Mouse (Mus musculus) embryonic stem cell, embryonic (primary cell): ENCODE measurements at regions not wholly inside any gene's neighbourhood (a gene's known extent, or its start where the extent isn't known, plus 50 kb on each side); places are given as distances from the start of the nearest gene placed in this dataset.

Source experiments
- CTCF ChIA-PET, 4 experiments: fragments of 300-600 bp in 2 of 4; fragments of 350-600 bp in 2 of 4; sonication (Branson Sonifier 250); formaldehyde crosslinking; loops; one replicate each; lab custom pipeline; 2022; ENCODE audit warnings: inconsistent platforms in 2 of 4; lab: Charles Lee
- POLR2A ChIA-PET, 4 experiments: fragments of 300-600 bp in 2 of 4; fragments of 350-600 bp in 2 of 4; sonication (Branson Sonifier 250); formaldehyde crosslinking; loops; one replicate each; lab custom pipeline; 2022; ENCODE audit warnings: antibody characterized with exemption in 4 of 4, inconsistent platforms in 1 of 4; lab: Charles Lee

DNA sequence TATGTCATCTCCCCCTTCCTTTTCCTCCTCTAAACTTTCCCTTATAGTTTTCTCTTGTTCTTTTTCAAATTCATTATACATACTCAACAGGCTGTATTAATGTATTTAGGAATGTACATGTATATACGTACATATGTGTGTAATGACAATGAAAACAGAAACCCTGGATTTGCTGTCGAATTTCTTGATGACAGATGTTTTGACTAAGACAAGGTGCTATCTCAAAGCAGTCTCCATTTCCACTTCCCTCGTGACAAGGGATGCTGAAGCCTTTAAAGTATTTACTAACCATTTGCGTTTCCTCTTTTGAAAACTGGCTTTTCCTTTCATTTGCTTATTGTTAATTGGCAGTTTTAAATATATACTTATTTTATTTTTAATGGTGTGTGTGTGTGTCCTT is 171.3 kb upstream of the Nrip1 start:
- CTCF ChIA-PET: no interaction called here
- POLR2A ChIA-PET: interaction anchor here in 1 of 4 experiments (0.6 kb wide), 1 partner anchor 45 kb away, joined by 5 read pairs; no protein-coding TSS in a partner anchor

DNA sequence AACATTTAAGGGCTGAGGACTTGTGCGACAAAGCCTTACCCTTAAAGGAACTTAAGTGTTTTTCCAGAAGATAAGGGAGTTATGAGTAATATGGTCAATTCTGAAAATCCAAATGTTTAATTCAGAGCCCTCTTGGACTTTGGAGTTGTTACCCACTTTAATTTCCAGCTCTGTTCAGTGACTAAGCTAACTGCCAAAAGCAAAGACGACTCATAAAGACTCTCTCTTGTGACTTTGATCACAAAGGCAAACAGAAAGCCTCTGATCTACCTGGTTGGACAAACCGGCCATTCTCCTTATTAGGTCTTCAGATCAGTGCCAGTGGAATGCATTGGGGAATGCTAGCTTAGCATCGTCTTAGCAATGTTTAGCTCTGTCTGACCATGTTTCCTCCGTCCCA is 167.3 kb upstream of the Nrip1 start:
- CTCF ChIA-PET: no interaction called here
- POLR2A ChIA-PET: interaction anchor here in 2 of 4 experiments (0.7 to 2.0 kb wide), 7 partner anchors 9 to 1655 kb away, joined by 3 to 8 read pairs (median 4); no protein-coding TSS in a partner anchor

DNA sequence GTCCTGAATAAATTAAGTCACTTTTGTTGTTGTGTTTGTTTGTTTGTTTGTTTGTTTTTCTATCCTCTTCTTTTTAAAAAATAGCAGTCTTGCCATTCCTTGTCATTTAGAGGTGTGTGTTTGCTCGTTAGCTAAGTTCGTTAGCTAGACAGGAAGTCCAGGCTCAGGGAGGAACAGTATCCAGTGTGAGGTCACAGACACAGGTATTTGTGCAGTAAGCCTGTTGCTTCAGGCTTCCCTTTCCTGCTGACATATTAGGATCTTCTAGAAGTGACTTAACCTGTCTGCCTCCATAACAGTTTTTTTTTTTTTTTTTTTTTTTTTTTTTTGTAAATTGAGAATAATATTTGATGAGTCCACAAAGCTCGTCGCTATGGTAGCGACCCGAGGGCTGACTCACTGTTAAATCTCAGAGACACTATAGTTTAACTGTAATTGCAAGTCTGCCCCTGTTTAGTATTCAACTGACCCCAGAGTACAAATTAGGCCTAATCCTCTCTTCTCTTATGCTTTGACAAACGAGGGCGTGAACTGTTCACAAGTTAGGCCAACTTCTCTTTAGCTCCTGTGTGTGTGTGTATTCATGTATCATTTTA is 166.8 kb upstream of the Nrip1 start:
- CTCF ChIA-PET: interaction anchor here in 1 of 4 experiments (0.7 kb wide), 1 partner anchor 312 kb away, joined by 4 read pairs; no protein-coding TSS in a partner anchor
- POLR2A ChIA-PET: interaction anchor here in 3 of 4 experiments (0.7 to 2.0 kb wide), 9 partner anchors 9 to 958 kb away, joined by 3 to 8 read pairs (median 4); no protein-coding TSS in a partner anchor

DNA sequence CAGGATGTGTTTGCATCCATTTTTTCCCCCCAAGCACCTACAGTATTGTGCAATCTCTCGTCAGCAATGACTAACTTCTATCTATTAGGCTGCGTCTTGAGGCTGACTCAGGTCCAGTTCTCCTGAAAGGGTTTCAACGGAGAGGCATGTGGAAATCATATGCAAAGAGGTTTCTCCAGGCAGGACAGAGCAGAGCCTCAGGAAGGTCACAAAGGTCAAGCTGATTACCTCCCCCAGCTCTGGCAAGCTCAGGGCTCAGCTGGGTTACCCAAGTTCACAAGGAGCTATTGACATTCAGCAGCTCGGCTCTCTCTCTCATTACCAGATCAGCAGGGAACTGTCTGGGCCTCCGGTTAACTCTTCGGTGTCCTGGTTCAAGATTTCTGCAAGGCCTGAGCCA is 166.0 kb upstream of the Nrip1 start:
- ChIA-PET POLR2A (interaction anchor here in 2 of 4 experiments (0.9 to 2.0 kb wide), 5 partner anchors 8 to 167 kb away, joined by 3 to 8 read pairs (median 4); no protein-coding TSS in a partner anchor), CTCF (interaction anchor here in 1 of 4 experiments (0.7 kb wide), 1 partner anchor 313 kb away, joined by 4 read pairs; no protein-coding TSS in a partner anchor)

DNA sequence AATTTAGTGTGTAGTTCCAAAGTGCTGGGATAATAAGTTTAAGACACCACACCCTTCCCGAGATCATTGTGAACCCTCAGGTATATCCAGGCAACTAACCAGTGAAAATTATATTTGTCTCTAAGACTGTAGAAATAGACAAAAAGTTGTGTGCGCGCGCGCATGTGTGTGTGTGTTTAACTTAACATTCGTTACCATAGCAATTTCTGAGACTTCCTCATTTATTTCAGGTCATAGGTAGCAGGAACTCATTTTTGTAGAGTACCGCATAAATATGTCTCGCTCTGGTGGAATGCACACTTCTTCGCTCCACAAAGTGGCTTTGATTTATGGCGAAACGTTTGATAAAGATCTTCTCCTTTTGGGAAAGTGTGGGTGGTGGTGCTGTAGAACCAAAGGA is 164.2 kb upstream of the Nrip1 start:
- ChIA-PET CTCF (no interaction called here), POLR2A (no interaction called here)

DNA sequence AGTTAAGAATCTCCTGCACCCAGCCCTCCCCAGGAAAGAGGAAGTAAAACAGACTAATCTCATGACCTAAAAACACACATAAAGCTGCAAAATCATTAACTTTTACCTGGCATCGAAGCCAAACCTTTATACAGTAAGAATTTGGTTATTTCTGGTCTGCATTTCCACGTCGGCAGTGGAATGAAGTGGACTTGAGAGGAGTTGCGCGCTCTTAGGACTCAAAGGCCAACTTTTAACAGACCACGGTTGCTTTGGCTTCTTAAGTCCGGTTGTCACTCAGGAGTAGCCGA is 159.2 kb upstream of the Nrip1 start:
- POLR2A ChIA-PET: interaction anchor here in 1 of 4 experiments (2.3 kb wide), 1 partner anchor 8 kb away, joined by 8 read pairs; no protein-coding TSS in a partner anchor
- CTCF ChIA-PET: no interaction called here

DNA sequence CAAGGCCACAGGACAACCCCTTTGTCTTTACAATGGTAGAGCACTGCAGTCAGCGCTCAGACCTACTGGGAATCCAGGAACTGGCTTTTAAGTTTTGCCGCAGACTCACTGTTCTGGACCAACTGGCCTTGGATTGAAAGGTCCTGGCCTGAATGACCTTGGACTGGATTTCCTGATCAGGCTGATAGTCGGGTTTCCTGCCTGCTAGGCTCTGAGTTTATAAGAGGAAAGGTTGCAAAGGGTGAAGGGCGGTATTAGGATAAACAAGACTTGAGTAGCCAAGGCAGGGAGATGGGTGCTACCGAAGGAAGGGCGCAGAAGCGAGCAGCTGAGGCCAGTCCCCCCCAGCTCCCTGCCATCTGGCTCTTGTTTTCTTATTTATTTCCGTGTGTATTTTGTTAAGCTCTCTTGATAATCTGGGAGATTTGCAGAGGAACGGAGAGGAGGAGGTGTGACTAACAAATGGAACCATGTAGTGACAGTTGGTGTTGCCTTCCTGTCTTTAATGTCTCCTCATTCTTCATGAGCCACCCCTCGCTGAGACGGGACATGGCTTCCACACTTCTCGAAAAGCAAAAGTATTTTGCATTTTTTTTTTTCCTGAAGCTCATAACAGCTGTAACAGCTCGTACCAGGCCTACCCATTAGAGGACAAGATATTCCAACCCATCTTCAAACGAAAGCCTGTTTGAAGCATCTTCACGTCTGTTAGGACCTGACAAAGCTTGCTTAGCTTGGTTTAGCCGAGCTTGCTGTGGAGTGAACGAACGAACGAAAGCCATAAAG is 158.7 kb upstream of the Nrip1 start:
- ChIA-PET POLR2A (interaction anchor here in 1 of 4 experiments (2.3 kb wide), 1 partner anchor 8 kb away, joined by 8 read pairs; no protein-coding TSS in a partner anchor), CTCF (no interaction called here)

DNA sequence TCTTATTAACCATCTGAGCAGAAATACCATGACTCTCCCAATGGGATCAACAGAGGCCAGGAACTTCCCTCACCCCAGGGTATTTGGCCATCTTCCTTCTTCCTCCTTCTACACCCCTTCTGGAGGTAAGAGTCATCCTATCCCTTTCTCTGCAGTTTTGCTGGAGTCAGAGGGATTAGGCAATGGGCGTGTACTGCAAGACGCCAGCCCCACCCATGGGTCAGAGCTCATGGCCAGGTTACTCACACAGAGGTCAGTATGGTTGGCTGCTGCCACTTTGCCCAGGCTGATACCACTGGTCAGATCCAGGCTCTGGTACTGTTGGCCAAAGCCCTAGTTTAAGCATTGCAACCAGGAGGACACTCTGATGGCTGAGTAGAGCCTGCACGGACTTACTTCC is 157.3 kb upstream of the Nrip1 start:
- ChIA-PET POLR2A (interaction anchor here in 1 of 4 experiments (1.1 to 2.3 kb wide), 2 partner anchors 10 to 11 kb away, joined by 3 to 8 read pairs; no protein-coding TSS in a partner anchor), CTCF (no interaction called here)

DNA sequence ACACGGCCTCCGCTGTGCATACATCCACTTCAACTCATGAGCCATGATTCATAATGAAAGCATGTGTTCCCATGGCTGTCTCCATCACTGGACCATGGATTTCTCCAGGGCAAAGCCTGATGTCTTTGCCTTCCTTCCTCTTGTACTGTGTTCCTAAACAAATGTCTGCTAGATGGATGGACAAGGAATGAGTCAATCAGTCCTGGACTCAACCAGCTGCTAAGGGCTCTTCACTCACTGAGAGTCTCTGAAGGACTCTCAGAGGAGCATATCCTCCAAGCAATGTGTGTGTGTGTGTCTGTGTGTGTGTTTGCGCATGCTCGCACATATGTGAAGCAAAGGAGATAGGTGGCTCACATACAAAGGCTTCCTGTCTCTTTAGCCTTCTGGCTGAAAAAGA is 156.0 kb upstream of the Nrip1 start:
- POLR2A ChIA-PET: interaction anchor here in 1 of 4 experiments (0.8 kb wide), 1 partner anchor 11 kb away, joined by 4 read pairs; no protein-coding TSS in a partner anchor
- CTCF ChIA-PET: no interaction called here

DNA sequence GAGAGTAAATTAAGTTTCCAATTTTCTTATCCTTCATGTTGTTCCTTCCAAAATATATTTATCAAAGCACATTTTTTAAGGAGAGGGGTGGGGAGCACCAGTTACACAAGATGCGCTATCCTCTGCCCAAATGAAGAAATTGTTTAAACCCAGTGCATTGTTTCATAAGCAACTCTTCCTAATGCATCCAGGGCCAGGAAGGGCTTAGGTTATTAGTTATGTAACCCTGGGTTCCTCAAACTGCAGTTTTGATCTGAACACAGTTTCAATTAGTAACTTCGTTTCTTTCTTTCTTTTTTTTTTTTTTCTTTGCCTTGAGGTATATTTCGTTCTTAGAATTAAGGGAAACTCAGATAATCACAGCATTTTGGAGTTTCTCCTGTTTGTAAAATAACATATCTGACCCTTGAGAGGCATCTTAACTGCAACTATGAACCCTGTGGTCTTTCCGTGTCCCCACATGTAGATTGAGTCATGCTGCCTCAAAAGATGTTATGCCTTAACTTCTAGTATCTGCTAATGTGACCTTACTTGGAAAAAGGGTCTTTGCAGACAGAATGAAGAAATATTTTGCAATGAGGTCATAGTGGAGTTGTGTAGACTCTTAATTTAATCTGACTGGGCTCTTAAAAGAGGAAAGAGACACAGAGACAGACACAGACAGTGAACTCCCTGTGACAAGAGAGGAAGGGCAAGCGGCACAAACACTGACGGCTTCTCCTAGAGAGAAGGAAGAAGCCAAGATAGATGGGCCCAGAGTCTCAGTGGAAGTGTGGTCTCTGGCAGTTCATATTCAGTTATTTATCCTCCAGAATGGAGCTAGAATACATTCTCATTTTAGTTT is 153.7 kb upstream of the Nrip1 start:
- ChIA-PET CTCF (no interaction called here), POLR2A (no interaction called here)

DNA sequence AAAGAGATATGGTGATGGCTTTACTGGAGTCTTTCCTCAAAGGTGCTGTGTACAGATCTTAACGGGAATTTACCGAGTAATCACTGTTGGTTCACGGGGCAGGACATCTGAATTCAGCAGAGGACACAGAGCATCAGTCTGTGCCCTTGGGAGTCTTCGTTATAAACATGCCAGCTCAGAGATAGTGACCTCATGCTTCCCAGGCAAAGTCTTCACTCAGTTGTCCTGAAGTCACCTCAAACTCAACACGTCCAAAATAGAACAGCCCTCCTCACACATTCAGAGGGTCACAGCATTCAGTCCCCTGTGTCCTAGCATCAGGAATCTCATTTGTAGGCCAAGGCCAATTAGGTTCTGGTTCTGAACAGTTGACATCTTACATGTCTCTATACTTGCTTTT is 151.9 kb upstream of the Nrip1 start:
- CTCF ChIA-PET: no interaction called here
- POLR2A ChIA-PET: interaction anchor here in 1 of 4 experiments (1.1 kb wide), 1 partner anchor 13 kb away, joined by 8 read pairs; no protein-coding TSS in a partner anchor

DNA sequence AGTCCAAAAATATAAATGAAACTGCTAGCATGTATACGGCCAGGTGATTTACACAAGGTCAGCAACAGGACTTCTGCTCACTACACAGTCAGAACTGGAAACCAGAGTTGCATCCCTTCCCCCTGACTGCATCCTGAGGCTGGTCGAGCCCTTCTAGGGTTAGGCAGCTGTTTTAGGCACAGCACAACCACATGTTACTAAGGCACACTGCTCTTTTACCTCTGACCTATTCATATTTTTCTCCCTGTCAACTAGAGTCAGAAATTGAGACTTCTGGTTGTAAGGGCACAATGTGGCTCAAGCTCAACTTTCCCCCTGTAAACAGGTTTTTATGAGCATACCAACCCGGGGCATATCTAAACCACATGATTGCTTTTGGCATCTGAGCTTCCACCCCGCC is 151.3 kb upstream of the Nrip1 start:
- ChIA-PET CTCF (no interaction called here), POLR2A (interaction anchor here in 1 of 4 experiments (1.1 kb wide), 1 partner anchor 12 kb away, joined by 8 read pairs; no protein-coding TSS in a partner anchor)

DNA sequence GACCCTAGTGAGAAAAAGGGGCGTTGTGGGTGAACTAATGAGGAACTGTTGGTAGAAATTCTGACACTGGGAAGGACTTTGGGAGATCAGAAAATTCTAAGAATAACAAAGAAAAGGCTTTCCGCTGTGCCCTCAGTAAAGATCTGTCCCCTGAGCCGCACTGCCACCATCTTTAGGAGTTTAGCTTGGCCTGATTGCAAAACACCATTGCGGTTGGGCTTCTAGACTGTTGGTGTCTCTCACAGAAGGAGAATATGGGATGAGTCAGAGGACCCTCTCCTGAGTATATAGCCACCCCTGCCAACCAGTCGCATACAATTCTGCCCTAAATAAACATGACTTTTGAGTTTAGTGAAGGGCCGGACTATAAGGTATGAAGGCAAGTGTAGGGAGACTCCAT is 147.5 kb upstream of the Nrip1 start:
- CTCF ChIA-PET: no interaction called here
- POLR2A ChIA-PET: no interaction called here

DNA sequence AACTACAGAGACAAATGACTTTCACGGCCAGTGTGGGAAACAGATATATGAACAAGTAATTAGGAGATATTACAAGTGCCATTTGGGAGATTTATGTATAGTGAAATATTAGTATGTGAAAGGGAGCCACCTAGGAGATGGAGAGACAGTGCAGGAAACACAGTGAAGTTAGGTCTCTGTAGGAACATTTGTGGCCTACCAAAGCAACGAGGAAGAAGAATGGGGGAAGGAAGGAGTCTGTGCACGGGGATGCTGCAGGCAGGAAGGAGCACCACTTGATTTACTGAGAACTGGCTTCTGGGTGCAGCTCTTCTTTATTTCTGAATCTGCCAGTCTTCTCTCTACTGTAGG is 147.0 kb upstream of the Nrip1 start:
- CTCF ChIA-PET: interaction anchor here in 1 of 4 experiments (0.5 kb wide), 1 partner anchor 43 kb away, joined by 6 read pairs; no protein-coding TSS in a partner anchor
- POLR2A ChIA-PET: no interaction called here

DNA sequence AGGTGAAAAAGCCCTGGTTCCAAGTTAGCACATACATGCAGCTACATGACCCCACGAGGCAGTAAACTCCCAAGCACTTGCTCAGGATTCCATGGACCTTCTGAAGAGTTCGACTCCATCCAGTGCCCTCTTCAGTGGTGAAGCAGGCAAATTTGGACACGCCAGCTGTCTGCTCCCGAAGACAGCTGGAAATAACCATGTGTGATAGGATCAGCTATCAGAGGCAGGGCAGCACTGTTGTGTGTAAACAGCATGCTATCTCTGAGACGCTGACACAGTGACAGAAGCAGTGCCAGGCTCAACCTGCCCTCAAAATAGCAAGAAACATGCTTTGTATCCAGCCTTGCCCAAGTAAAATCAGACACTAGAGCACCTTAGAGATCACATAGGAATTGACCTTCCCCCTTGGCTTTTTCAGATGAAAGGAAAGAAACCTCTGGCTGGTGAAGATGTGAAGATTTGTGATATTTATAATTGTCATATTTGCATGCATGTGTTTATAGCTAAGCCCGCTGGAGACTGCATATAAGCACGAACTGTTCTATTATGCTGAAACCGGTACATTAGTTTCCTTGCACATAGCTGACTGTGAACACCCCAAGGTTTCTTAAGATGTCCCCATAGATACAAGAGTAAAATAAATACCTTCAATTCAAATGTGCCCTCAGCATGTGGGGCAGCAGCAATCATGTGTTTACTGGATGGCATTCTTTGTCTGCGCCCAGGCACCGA is 146.4 kb upstream of the Nrip1 start:
- ChIA-PET POLR2A (interaction anchor here in 1 of 4 experiments (0.7 kb wide), 1 partner anchor 11 kb away, joined by 3 read pairs; no protein-coding TSS in a partner anchor), CTCF (interaction anchor here in 1 of 4 experiments (0.5 kb wide), 1 partner anchor 43 kb away, joined by 6 read pairs; no protein-coding TSS in a partner anchor)

DNA sequence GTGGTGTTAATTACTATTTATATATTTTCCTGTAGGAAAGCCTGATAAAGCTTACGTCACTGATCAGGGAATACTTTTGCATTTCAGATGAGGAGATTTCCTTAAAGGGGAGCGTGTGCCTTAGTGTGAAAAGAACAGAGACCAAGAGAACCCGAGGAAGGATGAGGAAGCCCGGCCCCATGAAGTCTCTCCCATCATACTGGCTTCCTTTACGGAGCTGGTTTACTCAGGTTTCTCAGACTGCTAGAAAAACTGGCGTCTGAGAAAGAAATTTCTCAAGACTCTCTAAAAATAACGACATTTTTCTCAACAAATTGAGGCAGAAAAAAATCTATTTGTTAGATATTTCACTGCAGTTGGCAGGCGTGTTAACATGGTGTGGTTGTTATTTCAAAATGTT is 137.2 kb upstream of the Nrip1 start:
- CTCF ChIA-PET: no interaction called here

DNA sequence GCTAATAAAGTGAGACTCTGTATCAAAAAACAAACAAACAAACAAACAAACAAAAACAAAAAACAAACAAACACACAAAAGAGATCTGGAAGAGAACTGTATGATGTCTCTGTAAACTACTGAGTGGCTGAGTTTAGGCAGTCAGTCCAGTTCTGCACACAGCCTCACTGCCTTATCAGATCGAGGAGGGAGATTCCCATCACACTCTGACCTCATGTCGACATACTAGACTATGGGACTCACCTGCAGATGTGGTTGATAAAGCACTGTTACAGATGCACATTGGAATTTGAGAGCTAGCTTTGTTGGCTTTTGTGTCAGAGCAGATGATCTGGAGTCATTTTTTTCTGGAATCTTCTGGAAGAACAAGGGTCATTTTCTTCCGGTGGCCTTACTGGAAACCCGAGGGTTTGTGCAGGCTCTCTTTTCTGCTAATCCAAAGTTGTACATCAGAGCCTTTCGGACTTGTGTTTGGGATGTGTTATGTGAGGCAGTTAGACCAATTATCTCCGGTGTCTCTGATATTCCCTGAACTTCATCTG is 135.6 kb upstream of the Nrip1 start:
- ChIA-PET CTCF (no interaction called here), POLR2A (no interaction called here)

More for the DNA sequence above, 137.2 kb upstream of the Nrip1 start:
- POLR2A ChIA-PET: interaction anchor here in 1 of 4 experiments (0.6 kb wide), 1 partner anchor 469 kb away, joined by 3 read pairs; no protein-coding TSS in a partner anchor

DNA sequence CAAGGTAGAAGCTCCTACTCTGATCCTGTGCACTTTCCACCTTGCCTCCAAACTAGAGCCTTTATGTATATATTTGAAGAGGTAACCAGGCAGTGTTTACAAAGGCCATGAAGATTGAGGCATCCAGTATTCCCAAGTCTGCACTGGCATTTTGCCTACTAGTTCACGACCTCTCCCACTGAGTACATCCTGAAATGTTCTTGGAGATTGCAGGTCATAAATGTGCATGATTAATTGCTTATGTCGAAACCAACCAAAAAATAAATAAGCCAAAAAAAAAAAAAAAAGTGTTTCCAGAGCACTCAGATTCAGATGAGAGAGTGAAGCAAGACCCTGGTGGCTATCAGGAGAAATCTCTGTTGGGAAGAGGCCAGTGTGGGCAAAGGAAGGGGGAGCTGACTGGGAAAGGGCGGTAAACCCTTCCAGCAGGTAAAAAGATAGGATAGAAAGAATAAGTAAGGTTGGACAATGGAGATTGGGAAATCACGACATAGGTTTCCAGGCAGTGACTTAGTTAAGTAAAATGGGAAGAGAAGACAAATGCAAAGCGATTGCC is 133.6 kb upstream of the Nrip1 start:
- POLR2A ChIA-PET: no interaction called here
- CTCF ChIA-PET: no interaction called here
